Mouse (Mus musculus) erythroblast, embryonic 14.5 days (primary cell): ENCODE data around the gene Nfkbib.

ENCODE experiments used
- GATA1 ChIP-seq: IDR thresholded peaks from 2 replicates; pipeline ENCODE4 v1.6.1; 2012; ENCODE audit warnings: low read length, inconsistent platforms, mixed read lengths
- TAL1 ChIP-seq: IDR thresholded peaks from 3 replicates; pipeline ENCODE4 v1.6.1; 2012; ENCODE audit warnings: low read length, inconsistent platforms, mixed read lengths

- TF ChIP-seq TAL1, result no peak
- TF ChIP-seq GATA1, result no peak
These were observed 11.5 kb upstream of the Nfkbib start for GRCm38 (mm10) chr7:28778825-28779224.
